Mouse (Mus musculus) activated CD4-positive, CD25-positive, alpha-beta regulatory T cell (primary cell): Measurements from ENCODE around the gene Eomes. TPM values are rescaled to one million over a fixed set of nuclear protein-coding genes. Genes with fewer than 3 reads are reported as not detected.

Experiments
- polyA plus RNA-seq, 2 experiments: library from polyadenylated mRNA; unstranded; fragments of 100-300 nt; shearing (Covaris generic); gene quantifications; one replicate each; pipeline ENCODE4 v1.2.1; 2017

Eomes gene
- 1 to 10 TPM; 2.5 to 5.7 TPM for polyA plus RNA-seq

DNA sequence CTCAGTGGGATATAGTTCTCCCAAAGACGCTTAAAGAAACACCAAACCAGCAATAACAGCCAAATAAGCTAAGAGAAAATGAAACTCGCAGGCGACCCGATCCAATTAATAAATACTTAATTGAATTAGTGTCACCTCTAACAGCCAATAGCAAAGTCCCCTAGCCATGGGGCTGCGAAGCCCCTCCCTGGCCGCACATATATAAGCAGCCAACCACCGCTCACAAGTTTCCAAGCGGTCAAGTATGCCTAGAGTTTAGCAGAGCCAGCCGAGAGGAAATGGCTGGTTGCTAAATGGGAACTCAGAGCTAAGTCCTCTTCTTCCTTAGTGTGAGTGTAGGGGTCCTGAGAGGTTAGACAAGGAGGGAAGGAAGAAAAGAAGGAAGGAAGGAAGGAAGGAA lies at the start of gene Eomes:
Eomes (plus strand) TSS at position 252 of the 400 bp plus-strand sequence.

DNA sequence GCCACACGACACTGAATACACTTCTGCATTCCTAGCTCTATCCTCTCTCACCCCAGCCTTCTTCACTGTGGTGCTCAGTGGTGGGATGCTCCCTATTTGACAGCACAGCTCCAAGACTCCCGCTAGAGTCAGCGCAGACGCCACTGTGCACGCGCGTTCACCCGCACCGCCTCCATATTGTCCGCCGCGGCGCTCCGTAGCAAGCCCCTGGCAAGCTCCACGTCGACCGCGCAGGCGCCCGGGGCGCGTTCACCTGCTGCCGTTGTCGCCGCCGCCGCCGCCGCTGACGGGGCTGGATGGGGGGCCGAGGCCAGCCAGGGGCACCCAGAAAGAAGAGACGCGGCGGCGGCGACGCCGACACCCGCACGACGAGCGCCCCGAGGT lies 28.0 kb downstream of the Eomes start, which contains the start of gene Golga4:
Golga4 (plus strand) TSS at position 248 of the 384 bp plus-strand sequence.

Other genes starting within 250 kb of the Eomes start
- gene Golga4, start 28.1 kb downstream of the Eomes start, polyA plus RNA-seq: 10 to 100 TPM; 49.2 to 65.4 TPM
- gene Itga9, start 128.5 kb downstream of the Eomes start, polyA plus RNA-seq: 1 to 10 TPM in 1 of 2 experiments, under 1 TPM in 1; 0.42 to 2.0 TPM